Mouse (Mus musculus) adrenal gland (tissue): Measurements from ENCODE around the gene Gsdma3.

Experiments
- intact Hi-C: fragments of 180-260 bp; cut with DNase I; formaldehyde crosslinking; loops from one replicate; pipeline ENCODE4 v1.15.1; 2025
- long read RNA-seq, 2 experiments: library from polyadenylated mRNA; unstranded; transcript quantifications; one replicate each; pipeline ENCODE4 v2.0.0; 2020; ENCODE audit warnings: borderline replicate concordance in 1 of 2; ENCODE audit not compliant: insufficient replicate concordance in 1 of 2

Gene Gsdma3
- long read RNA-seq, experiment 1: 0 reads
- long read RNA-seq, experiment 2: 0 reads

- intact Hi-C loops: no loop called here
Observed at GRCm38 (mm10) chr11:98625611-98626410, at the start of gene Gsdma3, which contains the start of gene Gm12355. Gsdma3 (plus strand) TSS chr11:98626360. Gm12355 (minus strand) TSS chr11:98625661.

DNA sequence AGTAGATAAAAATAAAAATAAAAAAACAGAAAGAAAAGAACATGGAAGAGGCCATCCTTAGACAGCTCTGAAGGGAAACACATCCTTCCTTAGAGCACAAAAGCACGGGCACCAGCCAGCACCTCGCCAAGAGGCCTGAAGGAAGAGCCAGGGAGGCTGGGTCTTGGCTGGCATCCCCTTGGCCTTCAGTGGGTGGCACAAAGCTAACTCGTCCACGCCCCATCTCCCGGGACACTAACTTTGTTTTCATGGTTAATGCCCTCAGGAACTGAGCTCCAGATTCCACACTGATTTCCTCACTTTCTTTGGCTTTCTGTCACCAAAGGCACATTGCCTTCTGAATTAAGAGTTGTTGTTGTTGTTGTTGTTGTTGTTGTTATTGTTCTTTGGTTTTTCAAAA, 48.4 kb upstream of the Gsdma3 start:
- intact Hi-C loops: no loop called here

DNA sequence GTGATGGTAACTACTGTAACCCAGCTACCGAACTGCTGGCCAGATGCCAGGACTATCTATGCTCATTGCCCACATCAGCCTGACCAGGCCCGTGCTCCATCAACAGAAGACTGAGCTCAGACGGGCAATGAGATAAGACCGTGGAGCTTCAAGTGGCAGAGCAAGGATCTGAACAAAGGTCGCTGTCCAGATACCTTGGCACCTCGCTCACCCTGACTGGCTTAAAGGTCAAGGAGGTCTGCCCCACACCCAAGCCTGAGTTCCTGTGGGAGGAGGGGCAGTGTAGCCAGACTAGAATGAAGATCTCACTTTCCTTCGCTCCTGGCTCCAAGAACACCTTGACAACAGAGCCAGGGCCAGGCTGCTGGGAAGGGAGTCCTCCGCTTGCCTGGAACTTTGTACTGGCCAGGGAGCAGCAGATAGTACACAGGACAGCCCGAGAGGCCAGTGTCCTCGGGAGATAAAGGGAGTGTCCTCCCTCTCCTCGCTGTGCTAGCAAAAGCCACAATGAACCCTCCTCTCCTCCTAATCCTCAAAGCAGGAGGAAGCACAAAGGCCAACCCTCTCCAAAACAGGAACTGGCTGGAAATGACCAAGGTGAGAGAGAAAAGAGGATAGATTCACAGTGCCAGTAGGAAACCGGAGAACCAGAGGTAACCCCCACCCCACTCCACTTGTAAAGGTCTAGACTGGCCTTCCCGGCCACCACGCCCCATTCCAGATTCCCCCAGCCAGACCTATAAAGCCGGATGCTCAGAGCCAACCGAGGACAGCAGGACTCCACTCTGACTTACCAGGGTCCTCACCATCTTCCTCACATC, 45.6 kb upstream of the Gsdma3 start:
- intact Hi-C loops: no loop called here

- intact Hi-C loops: no loop called here
Observed at GRCm38 (mm10) chr11:98581286-98582029, 44.7 kb upstream of the Gsdma3 start.

GRCm38 (mm10) chr11:98582030-98582388, 44.2 kb upstream of the Gsdma3 start:
- intact Hi-C loops: no loop called here

GRCm38 (mm10) chr11:98582551-98583264, 43.5 kb upstream of the Gsdma3 start:
- intact Hi-C loops: no loop called here

- intact Hi-C loops: no loop called here
Observed at GRCm38 (mm10) chr11:98583265-98583552, 43.0 kb upstream of the Gsdma3 start.

- intact Hi-C loops: no loop called here
Observed at GRCm38 (mm10) chr11:98583571-98583970, 42.6 kb upstream of the Gsdma3 start.

DNA sequence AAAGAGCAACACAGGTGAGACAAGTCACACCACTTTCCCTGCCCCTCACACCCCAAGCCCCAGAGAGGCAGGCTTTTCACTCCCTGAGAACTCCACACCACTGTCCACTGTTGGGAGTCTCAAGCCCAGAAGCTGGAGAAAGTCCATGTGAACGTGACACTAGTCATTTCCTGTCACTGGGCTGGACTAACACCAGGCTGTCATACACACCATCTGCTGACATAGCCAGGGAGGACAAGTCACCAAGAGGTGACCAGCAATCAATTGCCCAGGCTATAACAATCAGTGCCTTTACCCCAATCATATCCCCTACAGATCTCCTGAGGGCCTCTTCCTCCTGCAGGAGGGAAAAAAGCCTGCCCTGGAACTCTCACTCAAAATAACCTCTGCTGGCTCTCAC, 42.0 kb upstream of the Gsdma3 start:
- intact Hi-C loops: no loop called here

GRCm38 (mm10) chr11:98584629-98585177, 41.5 kb upstream of the Gsdma3 start:
- intact Hi-C loops: no loop called here

- intact Hi-C loops: no loop called here
Observed at GRCm38 (mm10) chr11:98586087-98586891, 39.9 kb upstream of the Gsdma3 start.

- intact Hi-C loops: no loop called here
Observed at GRCm38 (mm10) chr11:98586892-98587563, 39.1 kb upstream of the Gsdma3 start, which contains the start of gene Ormdl3. Ormdl3 (minus strand) TSS chr11:98587368.

DNA sequence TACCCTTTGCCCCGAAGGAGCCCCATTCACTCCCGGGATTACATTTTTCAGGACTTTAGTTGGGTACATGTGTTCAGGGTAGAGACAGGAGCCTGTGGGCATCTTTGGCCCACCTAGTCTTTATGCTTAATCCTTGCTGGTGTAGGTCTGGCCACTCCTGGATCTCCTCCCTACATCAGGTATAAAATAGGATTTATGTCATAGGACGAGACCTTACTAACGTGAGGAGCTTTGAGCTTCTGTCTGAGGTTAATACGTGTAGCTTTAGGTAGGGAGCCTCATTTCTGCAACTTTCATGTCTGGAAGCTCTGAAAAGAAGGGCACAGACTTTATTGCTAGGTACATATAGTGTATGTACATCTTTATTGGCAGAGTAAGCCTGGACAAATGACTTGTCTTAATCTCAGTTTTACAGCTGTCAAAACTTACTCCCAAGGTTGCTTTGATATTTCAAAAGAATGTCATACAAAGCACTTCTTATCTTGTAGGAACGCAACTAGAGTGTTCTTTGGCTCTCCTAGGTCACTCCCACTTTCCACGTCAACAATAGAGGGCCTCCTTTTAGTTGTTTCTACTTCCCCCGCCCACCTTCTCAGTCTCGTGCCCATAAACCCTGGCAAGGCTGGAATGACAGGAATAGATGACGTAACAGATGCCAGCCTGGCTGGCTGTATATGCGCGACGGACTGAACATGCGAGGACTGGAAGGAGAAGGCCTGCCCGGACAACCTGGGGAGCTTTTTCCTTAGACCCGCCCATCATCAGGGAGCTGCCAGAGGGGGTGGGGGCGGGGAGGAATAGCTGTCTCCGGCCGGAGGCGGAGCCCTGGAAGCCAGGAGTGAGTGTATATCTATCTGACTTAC, 38.2 kb upstream of the Gsdma3 start:
- intact Hi-C loops: no loop called here

DNA sequence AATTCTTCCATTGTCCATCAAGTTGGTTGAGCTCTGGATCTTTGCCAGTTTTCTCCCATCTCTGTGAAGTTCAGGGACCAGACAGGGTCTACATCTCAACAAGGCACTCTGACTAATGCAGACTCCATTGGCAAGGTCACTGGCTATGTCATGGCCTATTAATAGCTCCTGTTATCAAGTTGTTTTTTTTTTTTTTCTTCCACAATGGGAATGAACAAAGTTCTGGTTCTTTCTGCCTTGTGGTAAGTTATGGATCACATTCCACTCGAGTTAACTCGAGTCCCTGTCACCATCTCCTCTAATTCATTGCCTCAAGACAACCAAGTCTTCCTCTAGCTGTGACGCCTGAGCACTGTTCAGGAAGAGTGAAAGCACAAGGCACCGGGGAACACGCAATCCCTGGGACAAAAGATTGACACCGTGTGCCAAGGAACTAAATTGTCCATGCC, 37.3 kb upstream of the Gsdma3 start:
- intact Hi-C loops: no loop called here

GRCm38 (mm10) chr11:98589306-98589705, 36.9 kb upstream of the Gsdma3 start:
- intact Hi-C loops: no loop called here

- intact Hi-C loops: no loop called here
Observed at GRCm38 (mm10) chr11:98590548-98591445, 35.4 kb upstream of the Gsdma3 start.

DNA sequence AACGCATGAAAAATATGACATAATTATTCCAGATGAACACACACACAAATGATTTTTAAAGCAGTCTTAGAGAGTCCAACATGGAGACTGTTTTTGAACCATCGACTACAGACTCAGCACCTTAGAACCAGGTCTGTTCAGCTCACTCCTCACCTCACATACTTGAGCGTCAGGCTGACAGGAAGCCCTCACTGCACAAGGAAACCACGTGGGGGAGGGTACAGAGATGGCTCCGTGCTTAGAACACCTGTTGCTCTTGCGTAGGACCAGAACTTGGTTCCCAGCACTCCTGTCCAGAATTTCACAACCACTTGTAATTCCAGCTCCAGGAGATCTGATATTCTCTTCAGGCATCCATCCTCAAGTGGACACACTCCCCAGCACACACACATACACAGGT, 31.1 kb upstream of the Gsdma3 start:
- intact Hi-C loops: no loop called here
